Mouse (Mus musculus) hindbrain, embryonic 15.5 days (tissue): ENCODE measurements at regions not wholly inside any gene's neighbourhood (a gene's known extent, or its start where the extent isn't known, plus 50 kb on each side); places are given as distances from the start of the nearest gene placed in this dataset.
"Not testable (repeated sequence)": the region's sequence is repeated elsewhere in the genome, so short reads cannot be mapped to it uniquely, and the experiment has no call there.

ENCODE experiments used
- ATAC-seq: fragments of 200-750 bp; cut with Nextera tagmentation; 2 replicates; pipeline ENCODE4 v1.8.0; 2017; ENCODE audit warnings: low read depth, moderate number of reproducible peaks, moderate TSS enrichment; ENCODE audit not compliant: low FRiP score
- H3K27ac ChIP-seq: fragments of 300-500 bp; sonication (generic); replicated peaks from 2 replicates; pipeline ENCODE4 v1.5.1; 2015; ENCODE audit warnings: mild to moderate bottlenecking, inconsistent platforms
- H3K27me3 ChIP-seq: fragments of 300-500 bp; sonication (generic); 2 replicates; pipeline ENCODE4 v1.6.1; 2015; ENCODE audit warnings: control low read depth, inconsistent platforms
- H3K36me3 ChIP-seq: fragments of 300-500 bp; sonication (generic); 2 replicates; pipeline ENCODE4 v1.6.1; 2015; ENCODE audit warnings: control low read depth, inconsistent platforms
- H3K4me1 ChIP-seq: fragments of 300-500 bp; sonication (generic); replicated peaks from 2 replicates; pipeline ENCODE4 v1.6.1; 2015; ENCODE audit warnings: control low read depth, inconsistent platforms
- H3K4me2 ChIP-seq: fragments of 300-500 bp; sonication (generic); 2 replicates; pipeline ENCODE4 v1.6.1; 2015; ENCODE audit warnings: moderate library complexity, mild to moderate bottlenecking, inconsistent platforms
- H3K4me3 ChIP-seq: fragments of 300-500 bp; sonication (generic); 2 replicates; pipeline ENCODE4 v1.5.1; 2015; ENCODE audit warnings: mild to moderate bottlenecking, inconsistent platforms
- H3K9ac ChIP-seq: fragments of 300-500 bp; sonication (generic); 2 replicates; pipeline ENCODE4 v1.6.1; 2015; ENCODE audit warnings: inconsistent platforms
- H3K9me3 ChIP-seq: fragments of 300-500 bp; sonication (generic); 2 replicates; pipeline ENCODE4 v1.6.1; 2016; ENCODE audit warnings: control low read depth, inconsistent platforms
- WGBS: fragments of 180-500 bp; shearing (Covaris S2); methylation state at CpG from one replicate; pipeline ENCODE4 v1.1.7; 2015; 5-methylcytosine and 5-hydroxymethylcytosine counted together

DNA sequence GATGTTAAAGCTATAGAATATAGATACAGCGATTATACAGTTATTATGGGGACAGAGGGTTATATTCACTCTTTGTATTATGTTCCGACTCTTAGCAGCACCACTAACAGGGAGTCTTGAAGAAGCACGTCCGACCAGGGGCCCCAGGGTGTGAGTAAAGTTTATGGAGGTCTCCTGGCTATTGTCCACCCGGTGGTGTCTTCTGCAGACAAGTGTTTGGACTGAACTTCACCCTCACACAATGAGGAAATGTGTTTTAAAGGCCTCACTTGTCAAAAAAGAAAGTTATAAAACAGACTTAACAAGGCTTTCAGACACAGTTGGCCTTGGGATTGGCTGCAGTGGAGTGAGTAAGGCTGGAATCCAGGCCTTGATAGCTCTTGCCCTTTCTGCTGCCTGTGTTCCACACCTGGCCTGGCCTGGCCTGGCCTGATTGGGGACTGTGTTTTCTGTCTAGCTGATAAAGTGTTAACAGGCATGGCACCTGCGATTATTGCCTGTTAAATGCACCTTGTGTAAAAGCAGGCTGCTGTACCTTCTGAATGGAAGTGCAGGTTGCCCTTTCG lies 102.8 kb upstream of the Klf4 start:
- 90% methylated on average over 7 of the region's 7 CpGs for WGBS
- Histone ChIP-seq H3K9ac (no peak overlapping the region), H3K4me3 (no peak overlapping the region), H3K4me1 (no peaks in the 10 kb centered on the region), H3K4me2 (no peak overlapping the region), H3K36me3 (no peaks in the 10 kb centered on the region), H3K27me3 (no peaks in the 10 kb centered on the region), H3K9me3 (no peaks in the 10 kb centered on the region), H3K27ac (no peak overlapping the region)
- ATAC-seq, result no peak

DNA sequence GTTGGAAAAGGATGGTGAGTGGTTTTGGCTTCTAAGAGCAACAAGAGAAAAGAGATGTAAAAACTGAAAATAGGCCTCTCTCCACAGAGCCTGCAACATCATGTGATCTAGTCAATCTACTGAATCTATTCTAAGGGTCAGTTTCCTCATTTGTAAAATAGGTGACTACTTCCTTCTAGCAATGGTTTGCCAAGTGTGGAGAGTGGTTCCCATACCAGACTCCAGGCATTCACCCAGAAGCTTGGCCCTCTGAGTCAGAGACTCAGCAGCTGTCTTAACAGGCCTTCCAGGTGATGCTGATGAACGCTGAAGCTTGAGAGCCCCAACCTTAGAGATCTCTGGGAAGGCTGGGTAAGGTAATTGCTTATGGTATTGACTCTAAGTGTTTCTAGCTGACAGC lies 98.9 kb upstream of the Klf4 start:
- H3K9ac ChIP-seq, result no peak overlapping the region
- no peak overlapping the region for H3K27ac ChIP-seq
- H3K36me3 ChIP-seq, result no peaks in the 10 kb centered on the region
- no peaks in the 10 kb centered on the region for H3K4me1 ChIP-seq
- 85% methylated on average over 1 of the region's 1 CpGs for WGBS
- H3K4me3 ChIP-seq, result no peak overlapping the region
- no peak for ATAC-seq
- H3K27me3 ChIP-seq, result no peaks in the 10 kb centered on the region
- H3K9me3 ChIP-seq, result no peaks in the 10 kb centered on the region
- H3K4me2 ChIP-seq, result no peak overlapping the region

DNA sequence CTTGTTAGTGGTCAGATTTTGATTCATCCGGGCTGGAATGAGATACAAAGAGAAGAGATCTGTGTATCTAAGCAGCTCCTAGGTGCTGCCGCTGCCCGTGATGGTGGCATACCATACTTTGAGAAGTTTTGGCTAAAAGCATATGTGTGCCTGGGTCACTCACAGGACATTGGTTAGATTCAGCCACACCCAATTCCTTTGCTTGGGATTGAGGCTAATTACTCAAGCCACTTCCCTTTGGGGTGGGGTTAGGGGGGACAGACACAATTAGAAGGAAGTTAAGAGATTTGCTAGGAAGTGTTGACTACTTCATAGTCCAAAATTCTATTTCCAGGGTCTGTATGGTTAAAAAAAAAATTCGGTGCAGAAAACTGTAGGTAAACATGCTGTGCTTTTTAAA lies 97.9 kb upstream of the Klf4 start:
- not testable (repeated sequence) for H3K4me1 ChIP-seq, H3K4me2 ChIP-seq, H3K36me3 ChIP-seq, H3K27ac ChIP-seq, H3K9ac ChIP-seq, H3K27me3 ChIP-seq, ATAC-seq, H3K9me3 ChIP-seq, H3K4me3 ChIP-seq
- 87% methylated on average over 4 of the region's 4 CpGs for WGBS

DNA sequence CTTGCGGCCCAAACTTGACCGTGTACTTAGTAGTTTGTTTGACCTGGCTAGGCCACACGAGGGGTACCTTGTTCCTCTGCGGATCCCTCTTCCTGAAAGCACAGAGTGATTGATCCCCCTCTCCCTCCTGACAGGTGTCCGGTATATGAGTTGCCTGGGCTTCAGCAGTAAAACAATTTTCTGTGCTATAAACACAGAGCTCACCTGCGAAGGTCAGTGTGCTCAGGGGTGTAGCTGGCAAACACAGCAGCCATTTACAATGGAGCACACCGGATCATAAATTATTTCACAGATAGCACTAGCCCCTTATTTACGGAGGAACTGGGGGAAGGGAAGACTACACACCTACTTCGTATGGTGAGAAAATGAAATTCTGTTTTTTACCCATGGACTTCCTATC lies 92.5 kb upstream of the Klf4 start:
- Histone ChIP-seq H3K4me1 (no peaks in the 10 kb centered on the region), H3K9me3 (no peaks in the 10 kb centered on the region), H3K4me2 (no peak overlapping the region), H3K27me3 (no peaks in the 10 kb centered on the region), H3K27ac (no peak overlapping the region), H3K4me3 (no peak overlapping the region), H3K9ac (no peak overlapping the region), H3K36me3 (no peaks in the 10 kb centered on the region)
- WGBS, result 90% methylated on average over 9 of the region's 9 CpGs
- ATAC-seq, result no peak

DNA sequence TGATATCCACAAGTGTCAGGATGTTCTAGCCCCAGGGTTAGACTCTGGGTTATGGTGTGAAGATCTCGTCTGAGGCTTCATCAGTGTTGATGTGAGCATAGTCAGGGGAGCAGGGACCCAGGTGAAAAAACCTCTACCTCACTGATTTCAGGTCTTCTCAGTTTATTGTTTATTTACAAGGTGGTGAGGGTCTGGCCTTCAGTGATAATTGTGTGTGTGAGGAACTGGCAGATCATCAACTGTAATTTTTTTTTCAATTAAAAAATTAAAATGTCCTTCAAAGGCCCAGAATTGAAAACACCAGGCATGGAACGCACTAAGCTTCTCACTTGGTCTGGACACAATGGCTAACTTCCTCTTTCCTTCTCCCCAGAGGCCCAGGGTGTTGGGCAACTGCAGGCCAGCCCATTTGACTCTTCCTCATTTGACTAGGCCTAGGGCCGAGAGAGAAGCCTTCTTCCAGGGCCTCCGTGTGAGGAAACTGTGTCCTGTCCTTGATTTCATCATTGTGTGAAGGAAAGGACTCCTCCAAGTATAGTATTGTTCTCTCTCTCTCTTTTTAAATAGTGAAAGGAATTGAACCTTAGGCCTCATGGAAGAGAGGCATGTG lies 91.0 kb upstream of the Klf4 start:
- Histone ChIP-seq H3K4me1 (no peaks in the 10 kb centered on the region), H3K27ac (no peak overlapping the region), H3K27me3 (no peaks in the 10 kb centered on the region), H3K9ac (no peak overlapping the region), H3K4me3 (no peak overlapping the region), H3K4me2 (no peak overlapping the region), H3K9me3 (no peaks in the 10 kb centered on the region), H3K36me3 (no peaks in the 10 kb centered on the region)
- ATAC-seq, result no peak
- WGBS, result 85% methylated on average over 4 of the region's 4 CpGs

DNA sequence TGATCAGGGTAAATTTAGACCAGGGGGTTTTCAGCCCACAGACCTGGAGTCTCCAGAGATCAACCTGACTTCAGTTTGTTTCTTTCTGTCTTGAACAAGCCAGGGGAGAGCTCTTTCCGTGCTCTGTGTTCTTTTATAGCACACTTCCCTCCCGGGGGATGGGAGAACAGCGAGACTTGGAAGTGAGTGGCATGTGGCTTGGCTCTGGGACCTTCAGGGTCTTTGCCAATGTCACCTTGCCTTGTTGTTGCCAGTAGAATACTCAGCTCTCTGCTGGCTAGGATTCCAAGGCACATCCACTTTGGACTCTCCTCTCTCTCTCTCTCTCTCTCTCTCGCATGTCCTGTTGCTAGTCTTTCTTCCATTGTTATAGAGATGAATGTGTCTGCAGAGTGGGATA lies 90.4 kb upstream of the Klf4 start:
- H3K9ac ChIP-seq, result no peak overlapping the region
- ATAC-seq, result no peak
- no peaks in the 10 kb centered on the region for H3K9me3 ChIP-seq
- no peaks in the 10 kb centered on the region for H3K36me3 ChIP-seq
- WGBS, result 70% methylated on average over 4 of the region's 4 CpGs
- H3K27me3 ChIP-seq, result no peaks in the 10 kb centered on the region
- H3K27ac ChIP-seq, result no peak overlapping the region
- H3K4me2 ChIP-seq, result no peak overlapping the region
- no peak overlapping the region for H3K4me3 ChIP-seq
- no peaks in the 10 kb centered on the region for H3K4me1 ChIP-seq

DNA sequence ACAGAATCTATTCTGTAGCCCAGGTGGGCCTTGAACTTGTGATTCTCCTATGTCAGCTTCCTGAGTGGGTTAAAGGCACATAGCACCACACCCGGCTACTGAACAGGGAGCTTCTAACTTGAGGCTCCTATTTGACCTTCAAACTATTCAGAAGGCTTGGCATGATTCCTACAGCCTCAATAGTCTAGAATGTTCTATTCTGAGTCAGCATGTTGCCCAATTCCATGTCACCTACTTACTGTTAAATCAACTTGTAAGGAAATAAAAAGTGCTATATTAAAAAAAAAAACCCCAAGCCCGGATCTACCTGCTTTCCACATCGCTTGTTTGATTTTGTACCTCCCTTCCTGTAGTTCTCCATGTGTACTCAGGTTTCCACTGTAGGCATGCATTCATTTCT lies 87.6 kb upstream of the Klf4 start:
- H3K27me3 ChIP-seq, result no peaks in the 10 kb centered on the region
- ATAC-seq, result no peak
- no peaks in the 10 kb centered on the region for H3K9me3 ChIP-seq
- WGBS, result 96% methylated on average over 3 of the region's 3 CpGs
- no peak overlapping the region for H3K4me3 ChIP-seq
- no peak overlapping the region for H3K9ac ChIP-seq
- no peak overlapping the region for H3K4me2 ChIP-seq
- H3K4me1 ChIP-seq, result no peaks in the 10 kb centered on the region
- no peaks in the 10 kb centered on the region for H3K36me3 ChIP-seq
- H3K27ac ChIP-seq, result no peak overlapping the region

DNA sequence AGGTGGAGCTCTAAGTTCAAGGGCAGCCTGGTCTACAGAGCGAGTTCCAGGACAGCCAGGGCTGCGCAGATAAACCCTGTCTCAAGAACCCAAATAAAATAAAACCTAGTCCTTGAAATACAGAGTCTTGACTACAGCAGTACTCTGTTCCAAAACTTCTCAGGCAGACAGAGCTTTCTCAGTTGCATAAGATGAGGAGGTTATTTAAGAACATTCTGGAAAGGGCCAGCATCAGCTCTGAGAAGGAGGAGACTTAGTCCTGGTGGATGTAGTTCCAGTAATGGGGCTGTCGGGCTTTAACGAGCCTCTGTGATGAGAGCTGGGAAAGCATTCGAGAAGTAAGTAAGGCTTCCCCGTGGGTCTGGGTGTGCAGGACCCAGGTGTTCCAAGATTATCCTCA lies 83.5 kb upstream of the Klf4 start:
- H3K27me3 ChIP-seq, result no peaks in the 10 kb centered on the region
- WGBS, result 85% methylated on average over 6 of the region's 6 CpGs
- H3K9ac ChIP-seq, result no peak overlapping the region
- no peaks in the 10 kb centered on the region for H3K4me1 ChIP-seq
- H3K27ac ChIP-seq, result no peak overlapping the region
- no peaks in the 10 kb centered on the region for H3K9me3 ChIP-seq
- no peaks in the 10 kb centered on the region for H3K36me3 ChIP-seq
- H3K4me2 ChIP-seq, result no peak overlapping the region
- ATAC-seq, result no peak
- no peak overlapping the region for H3K4me3 ChIP-seq

DNA sequence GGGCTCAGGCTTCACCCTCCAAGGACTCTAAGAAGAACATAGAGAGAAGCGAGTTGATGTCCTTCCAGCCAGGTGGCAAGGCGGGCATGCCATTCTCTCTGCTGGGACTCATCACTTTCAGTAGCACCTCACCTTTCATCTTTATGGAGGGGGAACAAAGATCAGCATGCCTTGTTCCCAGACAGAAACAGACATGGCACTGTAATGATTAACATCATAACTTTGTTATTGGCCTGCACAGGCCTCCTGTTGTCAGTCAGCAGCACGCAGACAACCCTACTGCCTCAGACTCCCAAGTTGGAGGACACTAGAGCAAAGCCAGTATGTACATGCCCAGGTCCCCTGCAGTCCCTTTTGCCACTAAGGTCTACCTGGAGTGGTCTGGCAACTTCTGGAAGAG lies 81.3 kb upstream of the Klf4 start:
- ATAC-seq, result no peak
- no peaks in the 10 kb centered on the region for H3K4me1 ChIP-seq
- H3K4me3 ChIP-seq, result no peak overlapping the region

DNA sequence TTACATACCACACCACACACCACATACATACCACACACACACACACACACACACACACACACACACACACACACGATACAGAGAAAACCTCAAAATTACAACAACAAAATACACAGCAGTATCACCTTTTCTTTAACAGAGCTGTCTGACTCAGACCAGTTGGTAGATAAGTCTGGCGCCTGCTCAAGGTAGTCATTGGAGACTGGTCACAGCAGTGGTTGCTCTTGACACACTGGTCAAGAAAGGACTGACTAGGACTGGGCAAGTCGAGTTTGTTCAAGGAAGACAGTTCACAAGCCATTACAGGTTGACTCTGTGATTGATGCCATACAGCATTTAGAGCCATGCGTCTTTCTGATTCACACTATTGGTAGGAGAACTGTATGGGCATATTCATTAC lies 78.7 kb upstream of the Klf4 start:
- Histone ChIP-seq H3K9ac (no peak overlapping the region), H3K36me3 (no peaks in the 10 kb centered on the region), H3K4me1 (no peaks in the 10 kb centered on the region), H3K4me3 (no peak overlapping the region), H3K4me2 (no peak overlapping the region), H3K9me3 (no peaks in the 10 kb centered on the region), H3K27ac (no peak overlapping the region), H3K27me3 (no peaks in the 10 kb centered on the region)
- no peak for ATAC-seq
- 94% methylated on average over 4 of the region's 4 CpGs for WGBS

More for the DNA sequence above, 81.3 kb upstream of the Klf4 start:
- H3K9me3 ChIP-seq, result no peaks in the 10 kb centered on the region
- H3K4me2 ChIP-seq, result no peak overlapping the region
- H3K36me3 ChIP-seq, result no peaks in the 10 kb centered on the region
- no peak overlapping the region for H3K9ac ChIP-seq
- WGBS, result 94% methylated on average over 3 of the region's 3 CpGs
- H3K27me3 ChIP-seq, result no peaks in the 10 kb centered on the region
- no peak overlapping the region for H3K27ac ChIP-seq

DNA sequence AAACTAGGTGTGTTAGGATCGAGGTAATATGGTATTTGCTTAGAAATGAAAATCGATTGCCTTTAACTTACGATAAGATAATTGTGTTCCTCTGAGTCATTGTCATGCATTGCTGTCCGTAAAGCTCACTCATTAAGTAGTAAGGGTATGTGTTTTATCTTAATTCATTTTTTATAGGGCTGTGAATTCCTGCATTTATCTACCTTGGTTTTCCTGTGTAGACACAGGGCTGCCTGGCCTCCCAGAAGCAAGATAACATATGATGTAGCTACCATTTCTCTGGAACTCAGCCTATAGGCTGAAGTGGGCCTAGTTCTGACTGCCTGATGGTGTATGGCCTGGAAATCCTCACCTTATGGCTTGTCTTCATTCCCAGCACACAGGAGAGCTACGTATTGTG lies 76.9 kb upstream of the Klf4 start:
- Histone ChIP-seq H3K4me2 (no peak overlapping the region), H3K9ac (no peak overlapping the region), H3K4me1 (0 out of 2 replicates have a peak, but pooled peaks cover 2% of the 10 kb centered on the region), H3K27me3 (no peaks in the 10 kb centered on the region), H3K4me3 (no peak overlapping the region), H3K9me3 (no peaks in the 10 kb centered on the region), H3K27ac (no peak overlapping the region), H3K36me3 (no peaks in the 10 kb centered on the region)
- 88% methylated on average over 5 of the region's 5 CpGs for WGBS
- no peak for ATAC-seq

DNA sequence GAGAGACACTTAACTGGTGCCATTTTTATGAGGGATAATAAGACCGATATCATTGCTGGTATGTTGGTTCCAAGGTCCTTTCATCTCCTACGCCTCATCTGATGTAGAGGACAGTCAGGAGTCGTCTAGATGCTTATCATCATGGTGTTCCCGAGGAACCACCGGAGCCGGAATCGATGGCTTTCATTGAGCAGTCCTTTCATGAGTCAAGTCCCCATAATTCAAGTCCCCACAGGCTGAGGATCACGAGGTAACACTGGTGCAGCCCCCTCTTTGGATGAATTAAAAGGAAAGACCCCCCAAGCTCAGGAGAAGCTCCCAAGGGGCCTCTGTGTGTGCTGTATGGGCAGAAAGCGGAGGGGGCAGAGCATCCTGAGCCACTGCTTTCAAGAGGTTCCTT lies 73.3 kb upstream of the Klf4 start:
- Histone ChIP-seq H3K4me3 (no peak overlapping the region), H3K9ac (no peak overlapping the region)
- no peak for ATAC-seq

DNA sequence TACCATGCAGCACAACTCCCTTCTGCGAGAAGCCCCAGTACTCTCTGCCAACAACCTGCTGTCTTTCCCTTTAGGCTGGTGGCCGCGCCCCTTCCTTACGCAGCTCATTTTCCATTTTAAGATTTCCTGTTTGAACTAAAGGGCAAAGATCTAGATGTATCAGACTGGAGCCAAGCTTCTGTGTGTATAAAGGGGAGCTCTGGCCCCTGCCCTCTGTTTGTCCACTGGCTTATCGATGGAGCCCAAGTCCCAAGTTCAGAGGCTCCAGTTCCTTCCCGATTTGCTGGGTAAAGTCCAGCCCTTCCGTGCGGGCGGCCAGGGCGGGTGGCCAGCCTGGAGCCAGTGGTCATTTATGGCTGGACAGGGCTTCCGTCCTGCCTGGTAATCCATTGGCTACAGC lies 72.6 kb upstream of the Klf4 start:
- Histone ChIP-seq H3K4me2 (no peak overlapping the region), H3K9me3 (no peaks in the 10 kb centered on the region), H3K36me3 (no peaks in the 10 kb centered on the region), H3K4me3 (no peak overlapping the region), H3K4me1 (0 out of 2 replicates have a peak, but pooled peaks cover 2% of the 10 kb centered on the region), H3K27ac (no peak overlapping the region), H3K27me3 (no peaks in the 10 kb centered on the region), H3K9ac (no peak overlapping the region)
- WGBS, result 87% methylated on average over 11 of the region's 11 CpGs
- ATAC-seq, result no peak

More for the DNA sequence above, 73.3 kb upstream of the Klf4 start:
- Histone ChIP-seq H3K27ac (no peak overlapping the region), H3K9me3 (no peaks in the 10 kb centered on the region), H3K27me3 (no peaks in the 10 kb centered on the region), H3K4me1 (0 out of 2 replicates have a peak, but pooled peaks cover 2% of the 10 kb centered on the region), H3K36me3 (no peaks in the 10 kb centered on the region), H3K4me2 (no peak overlapping the region)
- 90% methylated on average over 9 of the region's 9 CpGs for WGBS
